Mouse (Mus musculus): ENCODE data around the gene Igfbpl1. TPM values are rescaled to one million over a fixed set of nuclear protein-coding genes. Genes with fewer than 3 reads are reported as not detected.

Gene Igfbpl1
- total RNA-seq, 4 experiments from 2014 or later: not detected

DNA sequence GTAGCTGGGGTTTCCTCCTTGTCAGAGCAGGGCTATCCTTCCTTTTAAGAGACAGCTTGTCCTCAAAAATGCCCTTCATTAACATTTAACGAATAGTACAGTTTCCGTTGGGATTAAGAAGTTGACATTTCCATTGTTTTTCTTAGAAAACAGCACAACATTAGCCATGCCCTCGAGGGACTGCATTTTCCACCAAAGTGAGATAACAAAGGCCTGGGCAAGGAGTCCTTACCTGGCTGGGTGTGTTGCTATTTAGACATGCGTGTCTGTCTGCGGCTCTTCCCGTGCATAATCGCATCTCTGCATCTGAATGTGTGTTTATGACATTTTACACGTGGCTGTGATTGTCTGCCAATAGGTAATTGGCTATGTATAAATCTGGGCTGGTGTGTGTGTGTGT lies 55.5 kb downstream of the Igfbpl1 start:
- DNase-seq (ENCODE audit: low spot score in 2 of 2): no peak

DNA sequence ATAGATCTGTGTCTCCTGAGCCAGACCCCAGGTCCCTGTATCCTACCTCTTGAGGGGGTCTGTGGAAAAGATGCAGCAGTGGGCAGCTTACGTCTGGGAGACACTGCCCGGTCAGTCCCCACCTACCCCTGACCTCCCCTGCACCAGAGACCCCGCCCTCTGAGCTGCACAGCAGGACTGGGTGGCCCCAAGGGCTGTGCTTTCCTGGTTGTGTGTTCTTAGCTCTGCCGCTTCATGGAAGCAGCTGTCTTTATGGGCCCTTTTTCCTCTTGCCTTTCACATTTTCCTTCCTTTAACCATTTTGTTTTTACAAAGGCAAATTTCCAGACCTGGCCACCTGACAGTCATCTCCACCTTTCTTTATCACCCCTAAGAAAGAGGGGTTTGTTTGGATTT lies 56.1 kb downstream of the Igfbpl1 start:
- DNase-seq (ENCODE audit: low spot score in 2 of 2): no peak

DNA sequence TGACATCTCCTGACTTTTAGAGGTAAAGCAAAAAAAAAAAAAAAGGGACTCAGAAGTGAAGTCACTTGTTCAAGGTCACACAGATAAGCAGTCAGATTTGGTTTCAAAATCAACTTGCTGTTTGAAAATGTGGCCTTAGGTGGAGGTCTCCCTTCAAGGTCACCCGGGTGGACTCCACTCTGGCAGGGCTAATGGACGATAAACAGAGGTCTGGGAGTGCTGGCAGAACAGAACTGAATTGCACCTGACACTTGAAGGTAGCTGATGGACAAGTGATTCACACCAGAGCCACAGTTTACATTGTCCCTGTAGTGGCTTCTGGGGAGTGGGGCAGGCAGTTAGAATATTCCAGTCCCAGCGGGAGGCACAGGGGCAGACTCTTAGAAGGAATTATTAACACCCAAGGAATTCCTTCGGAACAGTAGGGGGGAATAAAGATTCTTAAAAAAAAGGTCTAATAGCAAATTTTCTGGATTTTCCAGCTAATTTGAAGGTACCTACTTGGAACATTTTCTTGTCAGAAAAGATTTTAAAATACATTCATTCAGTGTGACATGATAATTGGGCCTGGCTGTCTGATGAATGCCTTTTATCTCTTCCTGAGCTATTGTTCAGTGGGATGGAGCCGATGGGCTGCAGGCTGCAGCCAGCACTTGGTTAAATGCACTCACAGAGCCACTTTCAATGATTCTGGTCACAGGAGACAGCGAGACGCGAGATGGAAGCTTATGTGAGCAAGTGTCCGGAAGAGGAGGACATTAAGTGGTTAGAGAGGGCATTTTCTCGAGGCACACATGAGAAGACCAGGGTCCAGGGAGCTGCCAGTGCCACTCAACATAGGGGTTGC lies 56.7 kb downstream of the Igfbpl1 start:
- DNase-seq (ENCODE audit: low spot score in 2 of 2): no peak

DNA sequence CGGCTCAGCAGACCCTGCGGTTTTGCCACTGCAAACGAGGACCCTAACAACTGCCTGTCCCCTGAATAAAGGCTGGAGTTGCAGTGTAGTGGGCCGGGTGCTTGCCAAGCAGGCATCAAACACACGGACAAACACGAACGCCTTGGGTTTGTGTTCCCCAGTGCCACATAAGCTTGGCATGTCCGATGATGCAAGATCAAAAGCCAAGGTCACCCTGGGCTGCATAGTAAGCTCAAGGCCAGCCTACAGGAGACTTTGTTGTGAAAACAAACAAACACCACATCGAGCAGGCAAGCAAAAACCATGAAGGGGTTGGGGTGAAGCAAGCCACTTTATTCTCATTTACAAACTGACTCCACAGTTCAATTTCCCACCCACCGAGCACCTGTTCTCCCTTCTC lies 57.6 kb downstream of the Igfbpl1 start:
- no peak for DNase-seq (ENCODE audit: low spot score in 2 of 2)

DNA sequence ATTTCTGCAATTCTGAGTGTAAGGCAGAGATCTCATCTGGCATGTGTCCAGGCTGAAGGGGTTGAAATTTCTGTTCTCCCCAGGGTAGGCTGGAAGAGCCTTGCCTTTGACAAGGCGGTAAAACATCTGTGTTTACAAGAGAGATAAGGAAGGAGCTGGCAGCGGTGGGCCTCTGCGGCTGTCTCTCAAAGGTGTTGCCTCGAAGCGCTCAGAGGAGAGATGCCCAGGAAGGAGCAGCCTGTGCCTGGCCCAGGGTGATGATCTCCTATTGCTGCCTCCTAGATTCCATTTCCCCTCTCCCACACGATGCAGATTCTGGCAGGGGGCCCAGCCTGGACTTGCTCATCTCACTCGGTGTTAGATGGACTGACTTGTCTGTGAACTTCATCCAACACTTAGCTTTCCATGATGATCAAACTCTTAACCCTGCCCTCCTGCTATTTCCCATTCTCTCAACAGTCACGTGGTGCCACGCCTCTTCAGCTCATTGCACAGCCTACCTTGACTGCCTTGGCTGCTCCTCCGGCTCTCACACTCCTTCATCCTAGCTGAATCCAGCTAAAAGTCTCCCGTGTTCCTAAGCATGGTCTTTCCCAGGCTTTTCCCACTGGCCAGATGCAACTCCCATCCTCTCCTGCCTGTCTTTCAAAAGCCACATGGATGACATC lies 58.7 kb downstream of the Igfbpl1 start:
- no peak for DNase-seq (ENCODE audit: low spot score in 2 of 2)

DNA sequence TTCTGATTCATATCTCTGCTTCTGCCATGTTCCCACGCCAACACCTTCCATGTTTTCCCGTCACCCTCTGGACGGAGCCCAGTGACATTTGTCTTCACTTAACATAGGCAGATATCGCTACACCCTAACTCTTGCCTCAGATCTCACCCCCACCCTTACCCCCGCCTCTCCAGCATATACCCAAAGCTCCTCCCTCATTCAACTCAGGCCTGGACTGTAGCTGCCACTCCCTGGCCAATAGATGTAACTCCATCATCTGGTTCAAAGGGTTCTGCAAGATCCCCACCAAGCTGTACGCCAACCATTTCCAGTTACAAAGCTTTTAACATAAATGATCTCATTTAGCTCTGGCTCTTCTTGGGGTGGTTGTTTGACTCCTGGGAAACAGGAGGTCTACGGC lies 59.9 kb downstream of the Igfbpl1 start:
- DNase-seq (ENCODE audit: low spot score in 2 of 2): no peak

DNA sequence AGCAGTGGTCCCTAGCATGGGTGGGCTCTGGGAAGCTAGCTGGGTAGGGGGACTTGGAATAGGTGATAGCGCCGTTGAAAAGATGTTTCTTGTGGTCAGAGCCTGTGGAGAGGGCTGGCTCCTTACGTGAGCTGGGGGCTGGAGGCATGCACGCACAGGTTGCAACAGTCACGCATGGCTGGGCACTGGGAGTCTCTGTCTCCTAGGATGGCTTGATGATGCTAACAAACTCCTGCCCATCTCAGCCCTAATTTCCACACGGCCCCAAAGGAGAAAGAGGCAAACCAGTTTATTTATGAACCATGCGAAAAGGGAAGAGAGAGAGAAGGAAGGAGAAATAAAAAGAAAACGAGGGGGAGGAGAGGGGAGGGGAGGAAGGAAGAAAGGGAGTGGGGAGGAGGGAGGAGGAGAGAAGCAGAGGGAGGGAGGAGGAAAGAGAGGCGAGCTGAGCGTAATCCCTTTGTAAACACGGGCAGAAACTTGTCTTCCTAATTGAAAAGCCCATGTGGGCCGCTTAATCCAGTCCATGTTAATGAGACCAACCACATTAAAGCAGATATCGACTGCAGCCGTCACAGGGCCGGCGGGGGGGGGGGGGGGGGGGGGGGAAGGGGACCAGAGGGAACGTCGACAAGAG lies 61.0 kb downstream of the Igfbpl1 start:
- no peak for DNase-seq (ENCODE audit: low spot score in 2 of 2)

DNA sequence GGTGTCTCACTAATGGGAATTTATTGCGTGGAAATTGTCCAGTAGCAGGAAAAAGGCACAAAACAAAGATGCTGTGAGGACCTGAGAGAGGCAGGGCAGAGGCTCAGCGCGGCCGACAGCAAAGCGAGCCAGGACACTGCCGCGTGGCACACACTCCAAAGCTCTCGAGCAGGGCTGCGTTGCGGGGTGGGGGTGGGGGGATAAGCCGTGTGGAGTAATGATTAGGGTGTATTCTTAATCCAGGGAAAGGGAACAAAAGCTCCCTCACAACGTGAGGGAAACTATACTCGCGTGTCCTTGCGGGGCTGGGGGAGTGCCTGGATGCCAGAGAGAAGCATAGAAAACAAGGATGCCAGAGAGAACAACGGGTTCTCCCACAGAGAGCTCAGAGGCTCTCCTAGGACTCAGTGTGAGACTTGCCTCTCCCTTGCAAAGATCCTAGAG lies 61.6 kb downstream of the Igfbpl1 start:
- DNase-seq (ENCODE audit: low spot score in 2 of 2): no peak

DNA sequence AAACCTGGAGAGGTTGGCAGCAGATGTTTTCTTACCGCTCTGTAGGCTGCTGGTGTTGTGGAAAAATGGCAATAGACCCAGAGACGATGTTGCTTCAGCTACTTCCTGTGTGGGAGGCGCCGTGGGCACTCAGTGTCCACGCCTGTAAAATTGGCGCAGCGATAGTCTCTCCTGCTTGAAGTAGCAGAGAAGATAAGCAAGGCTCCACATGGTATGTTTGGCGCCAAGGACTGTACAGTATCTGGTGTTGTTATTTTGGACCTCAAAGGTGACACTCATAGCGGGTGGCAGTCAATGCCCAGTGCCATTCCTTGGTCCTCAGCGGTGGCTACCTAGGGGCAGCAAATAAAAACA lies 62.6 kb downstream of the Igfbpl1 start:
- DNase-seq (ENCODE audit: low spot score in 2 of 2): no peak

DNA sequence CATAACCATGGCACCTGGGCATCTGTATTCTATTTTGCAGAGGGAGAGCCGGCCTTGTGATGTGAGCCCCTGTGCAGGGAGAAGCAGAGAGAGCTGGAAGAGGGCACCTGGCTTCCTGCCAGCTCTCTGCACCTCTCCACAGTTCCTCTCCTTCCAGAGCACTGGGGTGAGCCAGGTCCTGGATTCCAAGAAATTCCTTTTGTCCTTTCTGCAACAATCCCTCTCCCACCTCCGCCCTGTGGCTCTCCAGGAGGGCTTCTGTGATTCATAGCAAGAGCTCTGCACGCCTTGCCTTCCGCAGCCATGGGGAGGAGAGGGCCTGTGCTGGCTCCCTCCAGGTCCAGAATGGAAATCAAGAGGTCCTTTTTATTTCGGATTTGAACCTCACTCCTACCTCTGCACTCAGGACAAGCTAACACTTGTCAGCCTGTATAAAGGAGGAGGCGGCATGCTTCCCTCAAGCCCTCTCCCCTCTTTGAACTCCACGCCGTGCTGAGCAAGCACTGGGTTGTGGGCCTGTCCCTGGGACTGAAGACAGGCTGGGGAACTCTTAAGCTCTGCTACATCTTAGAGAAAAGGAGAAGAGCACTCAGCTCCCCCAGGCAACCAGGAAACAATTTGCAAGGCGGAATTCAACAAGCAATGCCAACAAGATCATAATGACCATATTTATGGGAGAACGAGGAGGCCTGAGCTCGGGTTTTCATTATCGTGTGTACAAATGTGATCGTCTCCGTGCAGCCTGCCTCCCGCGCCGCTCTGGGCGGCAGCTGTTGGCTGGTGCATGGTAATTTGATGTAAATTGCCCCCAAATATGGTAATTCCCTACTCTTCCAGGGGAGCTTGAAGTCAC lies 63.2 kb downstream of the Igfbpl1 start:
- DNase-seq (ENCODE audit: low spot score in 2 of 2): no peak

DNA sequence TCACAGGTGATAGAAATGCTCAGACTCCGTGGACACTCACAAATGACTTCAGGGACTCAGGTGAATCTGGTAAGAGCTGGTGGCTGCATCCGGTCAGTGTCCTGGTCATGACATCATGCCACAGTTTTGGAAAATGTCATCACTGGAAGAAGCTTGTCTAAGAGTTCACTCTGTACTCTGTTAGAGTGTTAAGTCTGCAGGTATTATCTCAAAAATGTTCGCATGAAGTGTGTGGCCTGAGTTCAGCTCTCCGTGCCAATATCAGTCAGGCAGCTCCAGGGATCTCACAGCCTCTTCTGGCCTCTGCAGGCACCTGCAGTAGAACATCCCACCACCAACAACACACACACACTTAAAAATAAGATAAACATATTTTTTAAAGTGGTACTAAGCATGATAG lies 64.1 kb downstream of the Igfbpl1 start:
- no peak for DNase-seq (ENCODE audit: low spot score in 2 of 2)

Other genes with a start within 250 kb of the Igfbpl1 start
- gene Aldh1b1, start 27.9 kb downstream of the Igfbpl1 start, total RNA-seq (2022): under 1 TPM; 0.27 to 0.81 (median 0.37) TPM
- not detected for gene Stra6l, start 21.7 kb upstream of the Igfbpl1 start, total RNA-seq (2022)
- gene Ccdc180, start 63.4 kb upstream of the Igfbpl1 start, total RNA-seq (2022): not detected
- gene Tdrd7, start 138.4 kb upstream of the Igfbpl1 start, total RNA-seq (2022): 10 to 100 TPM in 2 of 4 experiments, 1 to 10 TPM in 2; 8.7 to 12.7 (median 9.5) TPM
- 100 to 1,000 TPM; 175 to 195 (median 187) TPM for gene Tmod1, start 212.0 kb upstream of the Igfbpl1 start, total RNA-seq (2022)